Mouse (Mus musculus): Measurements from ENCODE around the gene H2afy2.

H2afy2 gene

GRCm38 (mm10) chr10:61784414-61784813 is 467 bp upstream of the H2afy2 start:
- no peak for DNase-seq (ENCODE audit: low spot score)

GRCm38 (mm10) chr10:61782799-61783611 is 942 bp downstream of the H2afy2 start:
- DNase-seq (ENCODE audit: low spot score) = peak; percentile 44

GRCm38 (mm10) chr10:61781461-61782128 is 2.4 kb downstream of the H2afy2 start:
- DNase-seq (ENCODE audit: low spot score) = no peak

GRCm38 (mm10) chr10:61766806-61767205 is 17.1 kb downstream of the H2afy2 start:
- no peak for DNase-seq (ENCODE audit: low spot score)

- no peak for DNase-seq (ENCODE audit: low spot score)
These were observed 18.4 kb downstream of the H2afy2 start for GRCm38 (mm10) chr10:61765558-61765957.

GRCm38 (mm10) chr10:61764689-61765088 is 19.3 kb downstream of the H2afy2 start:
- DNase-seq (ENCODE audit: low spot score) = no peak

- peak; percentile 36 for DNase-seq (ENCODE audit: low spot score)
These were observed 24.1 kb downstream of the H2afy2 start for GRCm38 (mm10) chr10:61759869-61760268.

- DNase-seq (ENCODE audit: low spot score) = no peak
These were observed 25.0 kb downstream of the H2afy2 start for GRCm38 (mm10) chr10:61758904-61759303.

GRCm38 (mm10) chr10:61757022-61757421 is 26.9 kb downstream of the H2afy2 start:
- no peak for DNase-seq (ENCODE audit: low spot score)

- no peak for DNase-seq (ENCODE audit: low spot score)
These were observed 30.9 kb downstream of the H2afy2 start for GRCm38 (mm10) chr10:61753071-61753470.

GRCm38 (mm10) chr10:61751534-61752219 is 32.3 kb downstream of the H2afy2 start:
- peak; percentile 64 for DNase-seq (ENCODE audit: low spot score)

GRCm38 (mm10) chr10:61750014-61750413 is 33.9 kb downstream of the H2afy2 start:
- DNase-seq (ENCODE audit: low spot score) = no peak

GRCm38 (mm10) chr10:61747302-61747701 is 36.6 kb downstream of the H2afy2 start:
- no peak for DNase-seq (ENCODE audit: low spot score)

GRCm38 (mm10) chr10:61745133-61745532 is 38.8 kb downstream of the H2afy2 start:
- DNase-seq (ENCODE audit: low spot score) = no peak

- DNase-seq (ENCODE audit: low spot score) = no peak
These were observed 41.6 kb downstream of the H2afy2 start for GRCm38 (mm10) chr10:61742336-61742735.

- no peak for DNase-seq (ENCODE audit: low spot score)
These were observed 42.1 kb downstream of the H2afy2 start for GRCm38 (mm10) chr10:61741873-61742272.

- DNase-seq (ENCODE audit: low spot score) = no peak
These were observed 42.6 kb downstream of the H2afy2 start for GRCm38 (mm10) chr10:61741306-61741705.

GRCm38 (mm10) chr10:61738126-61738525 is 45.8 kb downstream of the H2afy2 start:
- DNase-seq (ENCODE audit: low spot score) = no peak

GRCm38 (mm10) chr10:61737537-61737936 is 46.4 kb downstream of the H2afy2 start:
- DNase-seq (ENCODE audit: low spot score) = no peak

GRCm38 (mm10) chr10:61736671-61737078 is 47.3 kb downstream of the H2afy2 start:
- no peak for DNase-seq (ENCODE audit: low spot score)

GRCm38 (mm10) chr10:61734377-61734776 is 49.6 kb downstream of the H2afy2 start:
- no peak for DNase-seq (ENCODE audit: low spot score)

- no peak for DNase-seq (ENCODE audit: low spot score)
These were observed 53.8 kb downstream of the H2afy2 start for GRCm38 (mm10) chr10:61730171-61730570.

- no peak for DNase-seq (ENCODE audit: low spot score)
These were observed 54.8 kb downstream of the H2afy2 start for GRCm38 (mm10) chr10:61729181-61729580.
